Mouse (Mus musculus): Measurements from ENCODE around the gene Ptgr1. TPM values are rescaled to one million over a fixed set of nuclear protein-coding genes. Genes with fewer than 3 reads are reported as not detected.

The Ptgr1 gene
- polyA plus RNA-seq, 1 experiment from 2014 or later: 31.1 TPM

DNA sequence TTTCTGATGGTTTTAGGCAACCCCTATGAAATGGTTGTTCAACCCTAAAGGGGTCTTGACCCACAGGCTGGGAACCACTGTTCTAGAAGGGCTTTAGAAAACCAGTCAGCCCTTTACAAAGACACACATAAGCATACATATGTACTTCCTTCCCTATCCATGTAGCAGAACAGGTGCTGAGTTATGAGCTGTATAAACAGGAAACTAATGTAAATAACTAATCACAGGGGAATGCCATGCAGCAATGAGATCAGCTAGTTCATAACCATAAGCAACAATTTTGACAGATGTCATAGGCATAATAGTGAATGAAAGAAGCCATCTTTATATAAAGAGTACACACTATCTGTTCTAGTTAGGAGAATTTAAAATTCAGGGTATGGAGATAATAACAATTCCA lies 45.3 kb downstream of the Ptgr1 start:
- Histone ChIP-seq H3K4me3 (ENCODE audit: low read depth, low read length) (no peak overlapping the region), H3K36me3 (ENCODE audit: control insufficient read depth, insufficient read depth) (no peaks in the 10 kb centered on the region), H3K4me2 (replicated peaks; ENCODE audit: low read depth) (no peak overlapping the region), H3K9me3 (ENCODE audit: control insufficient read depth) (no peaks in the 10 kb centered on the region), H3K9ac (ENCODE audit: low read depth, low read length) (no peak overlapping the region), H3K4me1 (replicated peaks; ENCODE audit: control insufficient read depth, insufficient read depth, low read length) (no peaks in the 10 kb centered on the region), H3K27ac (ENCODE audit: low read depth, low read length) (no peak overlapping the region), H3K27me3 (replicated peaks; ENCODE audit: control insufficient read depth, insufficient read depth, low read length) (peaks cover 3% of the 10 kb centered on the region; the same call in 1 of the 2 replicates)
- no peak for TF ChIP-seq CTCF (IDR thresholded peaks at IDR 0.05; ENCODE audit: low read depth)
- no peak for ATAC-seq

DNA sequence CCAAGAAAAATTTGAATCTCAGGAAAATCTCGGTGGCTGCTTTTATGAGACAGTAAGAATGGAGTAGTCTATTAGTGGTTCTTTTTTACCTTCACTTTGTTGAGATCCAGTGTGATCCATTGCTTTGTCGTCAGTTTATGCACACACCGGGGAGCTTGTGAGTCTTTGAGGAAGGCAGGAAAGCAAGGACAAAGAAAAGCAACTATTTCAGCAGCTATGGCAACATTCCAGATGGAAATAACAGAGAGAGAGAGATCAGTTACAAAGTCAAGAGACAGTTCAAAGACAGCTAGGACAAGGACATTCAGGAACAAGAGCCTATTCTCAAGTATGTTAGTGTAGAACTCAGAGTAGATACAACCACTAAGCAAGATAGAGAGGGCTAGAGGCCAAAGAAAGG lies 51.1 kb downstream of the Ptgr1 start:
- no peak for ATAC-seq
- H3K9me3 ChIP-seq (ENCODE audit: control insufficient read depth): no peaks in the 10 kb centered on the region
- no peak overlapping the region for H3K9ac ChIP-seq (ENCODE audit: low read depth, low read length)
- 68% methylated on average over 3 of the region's 3 CpGs for WGBS
- H3K4me3 ChIP-seq (ENCODE audit: low read depth, low read length): no peak overlapping the region
- H3K27ac ChIP-seq (ENCODE audit: low read depth, low read length): no peak overlapping the region
- H3K4me2 ChIP-seq (replicated peaks; ENCODE audit: low read depth): no peak overlapping the region
- no peak for TF ChIP-seq CTCF (IDR thresholded peaks at IDR 0.05; ENCODE audit: low read depth)
- H3K27me3 ChIP-seq (replicated peaks; ENCODE audit: control insufficient read depth, insufficient read depth, low read length): no peaks in the 10 kb centered on the region
- H3K4me1 ChIP-seq (replicated peaks; ENCODE audit: control insufficient read depth, insufficient read depth, low read length): no peaks in the 10 kb centered on the region
- H3K36me3 ChIP-seq (ENCODE audit: control insufficient read depth, insufficient read depth): no peaks in the 10 kb centered on the region

- Histone ChIP-seq H3K9ac (ENCODE audit: low read depth, low read length) (no peak overlapping the region), H3K4me2 (replicated peaks; ENCODE audit: low read depth) (no peak overlapping the region), H3K27ac (ENCODE audit: low read depth, low read length) (no peak overlapping the region), H3K27me3 (replicated peaks; ENCODE audit: control insufficient read depth, insufficient read depth, low read length) (no peaks in the 10 kb centered on the region), H3K4me1 (replicated peaks; ENCODE audit: control insufficient read depth, insufficient read depth, low read length) (no peaks in the 10 kb centered on the region), H3K4me3 (ENCODE audit: low read depth, low read length) (no peak overlapping the region), H3K36me3 (ENCODE audit: control insufficient read depth, insufficient read depth) (no peaks in the 10 kb centered on the region), H3K9me3 (ENCODE audit: control insufficient read depth) (no peaks in the 10 kb centered on the region)
- 26% methylated on average over 15 of the region's 15 CpGs for WGBS
- TF ChIP-seq CTCF (IDR thresholded peaks at IDR 0.05; ENCODE audit: low read depth): peak; percentile 68
- peak; percentile 56; the same call in 1 of the 2 replicates for ATAC-seq
Measured at GRCm38 (mm10) chr4:58934746-58935476, 52.0 kb downstream of the Ptgr1 start.

- H3K27me3 ChIP-seq (replicated peaks; ENCODE audit: control insufficient read depth, insufficient read depth, low read length): no peaks in the 10 kb centered on the region
- WGBS: 80% methylated on average over 4 of the region's 4 CpGs
- no peaks in the 10 kb centered on the region for H3K4me1 ChIP-seq (replicated peaks; ENCODE audit: control insufficient read depth, insufficient read depth, low read length)
- H3K27ac ChIP-seq (ENCODE audit: low read depth, low read length): no peak overlapping the region
- no peaks in the 10 kb centered on the region for H3K36me3 ChIP-seq (ENCODE audit: control insufficient read depth, insufficient read depth)
- H3K9ac ChIP-seq (ENCODE audit: low read depth, low read length): no peak overlapping the region
- no peak for ATAC-seq
- H3K9me3 ChIP-seq (ENCODE audit: control insufficient read depth): no peaks in the 10 kb centered on the region
- TF ChIP-seq CTCF (IDR thresholded peaks at IDR 0.05; ENCODE audit: low read depth): no peak
- no peak overlapping the region for H3K4me2 ChIP-seq (replicated peaks; ENCODE audit: low read depth)
- no peak overlapping the region for H3K4me3 ChIP-seq (ENCODE audit: low read depth, low read length)
Measured at GRCm38 (mm10) chr4:58934308-58934707, 52.6 kb downstream of the Ptgr1 start.

GRCm38 (mm10) chr4:58932541-58932940 lies 54.4 kb downstream of the Ptgr1 start:
- H3K9me3 ChIP-seq (ENCODE audit: control insufficient read depth): no peaks in the 10 kb centered on the region
- no peaks in the 10 kb centered on the region for H3K27me3 ChIP-seq (replicated peaks; ENCODE audit: control insufficient read depth, insufficient read depth, low read length)
- H3K4me2 ChIP-seq (replicated peaks; ENCODE audit: low read depth): no peak overlapping the region
- WGBS: 75% methylated on average over 6 of the region's 6 CpGs
- H3K4me3 ChIP-seq (ENCODE audit: low read depth, low read length): no peak overlapping the region
- no peak for TF ChIP-seq CTCF (IDR thresholded peaks at IDR 0.05; ENCODE audit: low read depth)
- H3K27ac ChIP-seq (ENCODE audit: low read depth, low read length): no peak overlapping the region
- H3K9ac ChIP-seq (ENCODE audit: low read depth, low read length): no peak overlapping the region
- no peaks in the 10 kb centered on the region for H3K4me1 ChIP-seq (replicated peaks; ENCODE audit: control insufficient read depth, insufficient read depth, low read length)
- ATAC-seq: no peak
- no peaks in the 10 kb centered on the region for H3K36me3 ChIP-seq (ENCODE audit: control insufficient read depth, insufficient read depth)

- no peak for ATAC-seq
- Histone ChIP-seq H3K27me3 (replicated peaks; ENCODE audit: control insufficient read depth, insufficient read depth, low read length) (no peaks in the 10 kb centered on the region), H3K9ac (ENCODE audit: low read depth, low read length) (no peak overlapping the region), H3K4me3 (ENCODE audit: low read depth, low read length) (no peak overlapping the region), H3K27ac (ENCODE audit: low read depth, low read length) (no peak overlapping the region), H3K4me1 (replicated peaks; ENCODE audit: control insufficient read depth, insufficient read depth, low read length) (no peaks in the 10 kb centered on the region), H3K4me2 (replicated peaks; ENCODE audit: low read depth) (no peak overlapping the region), H3K9me3 (ENCODE audit: control insufficient read depth) (no peaks in the 10 kb centered on the region), H3K36me3 (ENCODE audit: control insufficient read depth, insufficient read depth) (no peaks in the 10 kb centered on the region)
- TF ChIP-seq CTCF (IDR thresholded peaks at IDR 0.05; ENCODE audit: low read depth): peak; percentile 54
- 57% methylated on average over 3 of the region's 3 CpGs for WGBS
Measured at GRCm38 (mm10) chr4:58927661-58928060, 59.3 kb downstream of the Ptgr1 start.

Data from intestine, postnatal 0 days (tissue).